Mouse (Mus musculus): ENCODE measurements around the gene Ddah1.

DNA sequence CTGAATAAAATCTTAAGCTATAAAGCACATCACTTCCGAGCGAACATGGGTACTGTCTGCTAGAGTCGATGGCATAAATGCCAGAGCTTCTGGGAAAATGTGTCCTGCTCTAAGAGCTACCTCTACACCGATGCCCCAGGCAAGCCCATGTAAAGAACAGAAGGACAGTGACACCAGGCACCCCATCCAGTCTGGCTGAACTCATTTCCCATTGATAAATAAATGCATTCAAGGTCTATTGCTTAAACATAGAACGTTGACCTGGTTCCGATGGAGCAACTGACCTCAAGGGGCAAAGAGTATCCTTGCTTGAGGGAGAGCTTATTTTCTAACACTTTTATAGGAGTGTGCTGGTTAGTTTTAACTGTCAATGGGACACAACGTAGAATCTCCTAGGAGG is 30.6 kb downstream of the Ddah1 start:
- no peak for TF ChIP-seq CTCF (IDR thresholded peaks at IDR 0.05; ENCODE audit: insufficient read depth, low read length)
- no peak for TF ChIP-seq POLR2A (IDR thresholded peaks at IDR 0.05; ENCODE audit: borderline replicate concordance, extremely low read depth, low read depth, low read length)
